Mouse (Mus musculus) left cerebral cortex, adult 11 months (tissue): Measurements from ENCODE around the gene Pik3r5.

Source experiments
- DNase-seq: peaks from one replicate; pipeline ENCODE4 v3.0.0; 2022; ENCODE audit warnings: low spot score

Gene Pik3r5

DNA sequence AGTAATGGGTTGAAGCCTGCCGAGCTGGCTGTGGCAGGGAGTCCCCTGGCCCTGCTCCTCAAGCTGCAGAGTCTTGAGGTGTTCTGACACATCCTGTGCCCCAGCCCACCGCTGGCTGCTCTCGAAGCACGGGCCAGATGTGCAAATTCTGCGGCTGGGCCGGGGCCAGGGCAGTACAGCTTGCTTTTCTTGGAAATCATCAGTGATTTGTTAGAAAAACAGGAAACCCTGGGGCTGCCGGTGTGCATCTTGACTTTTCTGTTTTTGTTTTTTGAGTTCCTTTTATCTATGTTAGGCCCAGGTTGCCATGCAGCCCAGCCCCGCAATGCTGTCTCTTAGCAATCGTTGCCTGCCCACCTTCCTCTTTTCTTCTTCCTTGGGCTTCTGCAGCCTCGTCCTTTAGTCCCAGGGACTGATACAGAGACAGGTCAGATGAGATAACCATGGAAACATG lies 19.4 kb downstream of the Pik3r5 start:
- no peak for DNase-seq

DNA sequence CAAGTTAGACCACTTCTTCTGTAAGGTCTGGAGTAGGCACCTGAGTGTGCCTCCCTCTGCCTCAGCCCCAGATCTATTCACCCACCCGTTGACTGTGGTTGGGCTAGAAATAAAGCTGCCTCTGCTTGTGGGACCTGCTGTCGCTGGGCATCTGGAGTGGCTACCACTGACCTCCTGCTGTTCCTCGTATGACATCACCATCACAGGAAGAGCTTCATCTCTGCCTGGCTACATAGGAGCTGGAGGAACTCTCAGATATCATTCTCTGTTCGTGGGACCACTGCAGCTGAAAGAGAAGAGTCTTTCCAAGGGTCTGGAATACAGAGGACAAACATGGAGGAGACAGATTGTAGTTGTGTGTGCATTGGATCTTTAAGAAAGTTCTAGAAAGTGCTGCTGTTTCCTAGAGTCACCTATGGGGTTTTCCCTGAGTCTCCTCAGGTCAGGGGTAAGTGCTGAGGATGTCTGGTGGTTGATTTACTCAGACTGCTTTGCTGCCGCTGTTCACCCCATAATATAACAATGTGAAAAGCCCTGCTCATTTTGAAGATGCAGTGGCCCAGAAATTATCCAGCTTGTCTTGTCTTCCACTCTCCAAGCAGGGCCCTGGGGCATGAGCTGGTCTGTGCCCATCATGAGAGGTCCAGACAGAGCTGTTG lies 20.0 kb downstream of the Pik3r5 start:
- no peak for DNase-seq

DNA sequence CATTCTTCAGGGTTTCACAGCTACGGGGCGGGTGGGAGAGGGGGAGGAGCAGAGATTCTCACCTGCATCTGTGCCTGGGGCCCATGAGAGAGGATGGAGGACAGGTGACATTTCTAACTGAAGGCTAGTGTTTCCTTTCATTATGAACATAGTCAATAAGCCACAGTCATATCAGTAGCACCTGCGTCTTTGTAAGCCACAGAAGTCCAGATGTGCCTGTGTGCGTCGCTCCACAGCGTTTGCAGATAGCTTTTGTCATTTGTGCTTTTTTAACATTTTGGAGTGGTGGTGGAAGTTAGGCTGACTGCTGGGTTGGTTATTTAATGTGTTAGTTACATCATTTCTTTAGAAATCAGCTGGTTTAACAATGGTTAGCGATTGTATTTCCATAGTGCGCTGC lies 20.8 kb downstream of the Pik3r5 start:
- DNase-seq: no peak

DNA sequence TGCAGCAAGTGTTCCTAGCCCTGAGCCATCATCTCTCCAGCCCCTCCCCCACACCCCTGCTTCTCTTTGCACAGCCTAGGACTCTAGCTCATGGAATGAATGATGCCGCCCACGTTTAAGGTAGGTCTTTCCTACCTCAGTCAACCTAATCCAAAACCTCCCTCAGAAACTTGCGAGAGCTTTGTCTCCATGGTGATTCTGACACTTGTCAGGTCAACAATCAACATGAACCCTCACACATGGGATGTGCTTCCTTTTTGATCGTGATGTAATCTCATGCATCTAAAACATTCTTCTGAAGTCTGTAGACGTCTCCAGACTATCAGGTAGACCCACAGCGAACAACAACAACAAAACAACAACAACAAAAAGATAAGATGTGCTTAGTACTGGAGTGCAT lies 21.4 kb downstream of the Pik3r5 start:
- DNase-seq: no peak

DNA sequence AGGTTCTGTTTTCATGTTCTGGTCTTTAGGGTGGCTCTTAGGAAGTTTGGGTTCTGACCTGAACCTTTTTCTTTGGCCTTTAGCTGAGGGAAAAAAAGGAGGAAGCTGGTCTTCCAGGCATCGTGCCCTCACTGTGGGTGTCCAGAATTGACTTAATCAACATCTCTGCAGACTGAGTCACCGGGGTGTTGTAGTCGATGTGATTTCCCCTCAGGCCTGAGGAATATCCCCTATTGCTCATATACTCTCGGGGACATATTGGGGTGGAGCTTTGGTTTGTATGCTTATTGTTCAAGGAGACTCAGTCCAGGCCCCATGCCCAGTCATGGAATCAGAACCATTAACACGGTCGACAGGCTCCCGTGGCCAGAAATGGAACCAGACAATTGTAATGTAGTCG lies 26.2 kb downstream of the Pik3r5 start:
- DNase-seq: no peak

DNA sequence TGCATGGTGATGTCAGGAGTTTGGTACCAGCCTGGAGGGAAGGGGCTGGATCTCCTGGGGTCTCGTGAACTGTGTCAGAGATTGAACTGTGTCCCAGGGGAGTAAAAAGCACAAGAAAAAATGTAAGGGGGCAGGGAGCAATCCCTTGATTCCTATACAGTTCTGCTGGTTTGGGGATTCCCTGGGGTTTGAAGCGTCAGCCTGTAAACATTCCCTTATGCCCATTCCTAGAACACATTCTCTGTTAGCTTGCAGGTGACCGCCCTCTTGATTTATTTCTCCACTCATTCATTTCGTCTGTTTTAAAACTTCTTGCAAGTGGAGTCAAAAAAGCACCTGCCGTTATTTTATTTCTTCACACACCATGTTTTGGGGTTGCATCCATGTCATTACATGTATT lies 27.1 kb downstream of the Pik3r5 start:
- no peak for DNase-seq

DNA sequence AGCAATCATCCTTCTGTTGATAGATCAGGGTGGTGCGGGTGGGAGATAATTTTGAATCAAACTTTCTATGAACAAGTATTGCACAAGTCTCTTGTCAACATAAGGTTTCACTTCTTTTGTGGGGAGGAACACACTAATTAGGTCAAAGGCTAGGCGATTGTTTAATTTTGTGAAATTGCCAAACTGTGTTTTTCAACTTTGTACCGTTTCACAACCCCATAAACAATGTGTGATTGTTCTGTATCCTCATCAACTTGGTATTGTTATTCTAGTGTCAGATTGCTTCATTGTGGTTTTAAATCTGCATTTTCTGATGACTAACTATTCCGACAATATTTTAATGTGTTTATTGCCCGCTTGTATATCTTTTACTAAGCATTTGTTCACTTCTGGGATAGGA lies 27.6 kb downstream of the Pik3r5 start:
- DNase-seq: no peak

DNA sequence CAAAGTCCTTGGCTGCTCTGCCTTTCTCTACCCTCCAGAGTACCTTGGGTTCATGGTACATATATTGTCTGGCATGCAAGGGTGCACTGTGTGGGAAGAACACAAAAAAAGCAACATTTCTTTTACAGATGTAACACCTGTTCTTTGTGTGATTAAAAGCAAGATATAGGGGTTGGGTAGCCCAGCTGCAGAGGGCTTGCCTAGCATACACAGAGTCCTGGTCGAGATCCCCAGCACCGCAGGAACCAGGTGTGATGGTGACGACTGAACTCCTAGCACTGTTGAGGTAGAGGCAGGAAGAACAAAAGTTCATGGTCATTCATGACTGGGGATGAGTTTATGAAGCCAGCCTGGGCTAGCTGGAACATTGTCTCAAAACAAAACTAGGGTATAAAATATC lies 30.8 kb downstream of the Pik3r5 start:
- DNase-seq: no peak

DNA sequence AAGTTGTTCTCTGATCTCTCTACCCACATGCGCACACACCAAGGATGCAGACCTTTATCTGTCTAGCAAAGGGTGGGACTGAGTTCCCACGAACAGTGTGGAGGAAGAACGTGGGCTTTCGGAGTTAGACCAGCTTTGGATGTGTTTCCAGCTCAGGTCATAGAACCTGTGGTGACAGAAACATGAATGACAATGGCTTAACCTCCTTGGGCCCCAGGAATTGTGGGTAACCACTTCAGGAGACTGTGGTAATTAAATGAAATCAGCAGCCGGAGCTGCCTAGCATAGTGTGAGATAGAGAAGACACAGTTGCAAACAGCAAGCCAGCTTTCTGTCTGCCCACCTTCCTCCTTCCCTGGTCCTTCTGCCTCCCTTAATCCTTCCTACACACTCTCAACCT lies 32.3 kb downstream of the Pik3r5 start:
- DNase-seq: no peak

DNA sequence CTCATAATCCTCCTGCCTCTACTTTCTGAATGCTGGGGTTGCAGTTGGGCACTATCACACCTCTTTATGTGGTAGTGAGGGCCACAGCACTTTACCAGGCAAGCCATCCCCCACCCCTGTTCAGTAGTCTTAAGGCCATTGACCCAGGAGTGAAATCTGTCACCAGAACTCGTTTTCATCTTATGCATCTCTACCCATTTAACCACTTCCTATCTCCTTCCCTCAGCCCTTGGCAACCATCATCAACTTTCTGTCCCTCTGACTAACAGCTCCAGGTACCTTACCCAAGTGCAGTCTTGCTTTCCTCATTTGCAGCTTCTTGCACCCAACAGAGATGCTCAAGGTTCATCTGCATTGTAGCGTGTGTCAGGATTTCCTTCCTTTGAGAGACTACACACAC lies 33.2 kb downstream of the Pik3r5 start:
- DNase-seq: no peak

DNA sequence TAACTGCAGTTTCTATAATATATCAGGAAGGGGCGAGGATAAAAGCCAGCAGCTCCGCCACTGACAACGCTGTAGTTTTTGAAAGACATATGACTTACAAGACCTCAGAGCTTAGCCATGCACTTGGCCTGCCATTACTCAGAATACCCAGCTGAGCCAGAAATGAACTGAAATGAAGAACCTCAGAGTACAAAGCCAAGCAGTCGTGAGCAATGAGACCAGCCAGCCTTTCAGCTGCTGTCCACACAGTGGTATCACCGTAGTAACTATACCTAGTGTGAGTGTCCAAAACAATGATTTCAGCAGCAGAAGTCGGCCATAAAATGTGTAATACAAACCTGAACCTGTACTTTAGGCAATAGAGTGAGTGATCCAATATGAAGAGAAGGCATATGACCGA lies 35.5 kb downstream of the Pik3r5 start:
- DNase-seq: no peak

DNA sequence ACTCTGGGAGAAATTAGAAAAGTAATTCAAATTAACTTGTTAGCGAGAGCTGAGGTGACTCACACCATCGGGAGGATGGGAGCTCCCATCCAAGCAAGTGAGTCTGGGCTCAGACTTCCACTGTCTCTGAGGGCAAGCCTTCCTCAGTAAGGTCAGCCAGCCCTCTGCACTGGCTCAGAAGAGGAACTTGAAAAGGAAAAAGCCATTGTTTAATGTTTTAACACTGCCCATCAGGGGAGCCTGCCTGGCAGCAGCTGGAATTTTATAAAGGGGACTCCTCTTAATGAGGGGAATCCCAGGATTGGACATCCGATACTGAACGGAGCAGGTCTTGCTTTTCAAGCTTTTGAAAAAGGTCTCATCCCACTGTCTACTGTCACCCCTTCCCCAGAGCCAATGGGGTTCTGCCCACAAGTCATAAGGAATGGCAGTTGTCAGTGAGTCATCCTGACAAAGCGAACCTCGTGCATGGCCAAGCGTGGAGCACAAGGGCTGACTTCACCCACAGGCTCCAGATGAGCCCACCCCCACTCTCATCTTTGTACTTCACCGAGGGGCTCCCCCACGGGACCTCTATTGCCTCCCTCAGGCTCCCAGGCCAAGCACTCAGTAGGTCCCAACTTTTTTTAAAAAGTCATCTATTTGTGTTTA lies 36.2 kb downstream of the Pik3r5 start:
- no peak for DNase-seq

DNA sequence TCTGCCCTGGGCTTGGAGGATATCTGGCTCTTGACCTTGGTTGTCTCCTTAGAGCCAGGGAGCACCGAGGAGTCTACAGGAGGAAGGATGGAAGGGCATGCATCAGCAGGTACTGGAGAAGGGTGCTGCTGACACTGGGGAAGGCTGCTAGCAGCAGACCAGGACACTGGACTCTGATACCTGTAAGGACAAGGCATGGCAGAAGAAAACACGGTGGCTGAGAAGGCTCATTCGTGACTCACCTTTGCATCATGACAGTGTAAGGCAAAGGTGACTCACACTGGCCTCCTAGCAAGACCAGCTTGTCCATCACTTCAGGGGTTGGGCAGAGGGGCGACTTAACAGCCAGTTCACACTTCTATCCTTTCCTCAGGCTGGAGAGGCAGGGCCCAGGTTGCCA lies 37.0 kb downstream of the Pik3r5 start:
- DNase-seq: no peak

DNA sequence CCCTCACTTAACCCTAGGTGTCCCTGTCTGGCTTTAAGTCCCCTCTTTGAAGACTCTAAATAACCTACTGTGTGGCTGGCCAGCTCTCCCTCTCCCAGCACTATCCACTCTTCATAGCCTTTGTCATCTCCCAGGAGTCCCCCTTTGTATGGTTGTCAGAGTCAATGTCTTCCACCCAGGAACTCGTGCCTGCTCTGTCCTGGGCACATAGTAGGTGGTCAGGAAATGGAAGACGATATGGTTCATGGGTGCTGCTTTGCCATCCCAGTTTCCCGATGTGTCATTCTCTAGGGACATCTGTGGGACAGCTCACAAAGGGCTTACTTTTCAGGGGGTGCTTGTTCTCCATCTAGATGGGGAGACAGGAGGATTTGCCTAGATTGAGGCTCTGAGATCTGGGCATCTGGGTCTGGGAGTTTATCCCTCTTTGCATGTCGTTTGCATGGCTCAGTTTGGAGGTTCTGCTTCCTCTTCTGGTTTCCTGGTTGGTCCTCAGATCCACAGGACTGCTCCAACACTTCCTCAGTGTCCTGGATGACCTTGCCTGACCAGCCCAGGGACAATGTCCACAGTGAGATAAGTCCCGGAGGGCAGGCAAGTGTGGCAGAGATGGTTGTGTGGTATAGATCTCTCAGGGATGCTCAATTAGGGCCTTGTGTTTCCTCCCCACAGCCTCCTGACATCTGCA lies 40.4 kb downstream of the Pik3r5 start:
- no peak for DNase-seq

DNA sequence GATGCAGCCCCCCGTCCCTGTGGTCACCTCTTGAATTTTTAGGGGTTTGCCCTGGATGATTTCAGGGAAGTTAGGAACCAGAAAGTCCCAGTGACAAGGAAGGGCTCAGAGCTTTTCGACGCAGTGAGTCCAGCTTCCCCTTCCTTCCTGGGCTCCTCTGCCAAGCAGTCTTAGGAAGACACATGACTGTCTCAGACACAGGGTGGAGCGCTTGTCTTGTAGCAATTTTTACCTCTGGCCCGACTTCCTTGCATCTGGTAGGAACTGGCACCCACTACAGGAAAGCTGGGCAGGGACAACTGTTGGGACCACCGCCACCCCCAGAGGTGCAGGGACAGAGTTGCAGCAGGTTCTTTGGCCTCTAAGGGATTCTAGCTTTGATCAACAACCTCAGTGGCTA lies 42.7 kb downstream of the Pik3r5 start:
- DNase-seq: no peak

DNA sequence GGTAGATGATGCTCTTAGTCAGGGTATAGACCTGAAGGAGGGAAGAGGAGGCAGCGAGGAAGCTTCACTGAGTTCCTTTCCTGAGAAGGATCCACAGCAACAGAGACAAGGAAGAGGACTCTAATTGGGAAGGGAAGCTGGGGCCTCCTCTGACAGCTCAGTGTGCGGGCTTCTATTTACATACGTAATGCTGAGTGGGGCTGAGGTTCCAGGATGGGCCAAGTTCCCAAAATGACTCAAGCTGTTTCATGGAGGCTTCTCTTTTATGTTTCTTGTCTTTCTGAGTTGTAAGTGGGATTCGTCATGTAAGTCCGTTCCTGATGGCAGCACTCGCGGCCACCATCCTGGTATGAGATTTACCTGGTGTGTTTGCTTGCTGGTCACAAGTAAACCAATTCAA lies 43.8 kb downstream of the Pik3r5 start:
- no peak for DNase-seq

DNA sequence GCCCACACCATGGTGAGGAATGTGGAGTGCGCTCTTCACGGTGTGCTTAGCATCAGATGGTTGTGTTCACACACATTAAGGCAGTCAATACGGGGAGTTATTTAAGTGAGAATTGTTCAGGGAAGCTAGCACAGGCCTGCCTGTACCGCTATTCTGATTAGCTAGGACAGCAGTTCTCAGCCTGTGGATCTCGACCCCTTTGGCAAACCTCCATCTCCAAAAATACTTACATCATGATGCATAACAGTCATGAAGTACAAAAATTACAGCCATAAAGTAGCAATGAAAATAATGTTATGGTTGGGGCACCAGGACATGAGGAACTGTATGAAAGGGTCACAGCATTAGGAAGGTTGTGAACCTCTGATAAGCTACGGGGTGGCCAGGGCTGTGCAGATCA lies 45.7 kb downstream of the Pik3r5 start:
- no peak for DNase-seq

DNA sequence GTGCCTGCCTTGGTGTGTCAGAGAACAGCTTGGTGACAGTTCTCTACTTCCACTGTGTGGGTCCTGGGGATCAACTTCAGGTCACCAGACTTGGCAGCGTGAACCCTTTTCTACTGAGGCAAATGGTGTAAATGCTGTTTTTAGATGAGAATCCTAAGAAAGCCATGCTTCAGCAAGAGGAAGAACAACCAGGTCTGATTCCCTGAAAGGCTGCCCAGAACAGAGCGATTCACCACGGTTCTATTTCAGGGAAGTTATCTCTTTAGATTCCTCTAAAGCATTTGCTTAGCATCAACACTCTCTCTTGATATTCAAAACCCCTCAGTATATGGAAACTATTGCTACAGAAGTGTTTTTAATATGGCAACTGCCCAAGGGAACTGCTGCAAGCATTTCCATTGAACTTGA lies 46.7 kb downstream of the Pik3r5 start:
- DNase-seq: no peak

DNA sequence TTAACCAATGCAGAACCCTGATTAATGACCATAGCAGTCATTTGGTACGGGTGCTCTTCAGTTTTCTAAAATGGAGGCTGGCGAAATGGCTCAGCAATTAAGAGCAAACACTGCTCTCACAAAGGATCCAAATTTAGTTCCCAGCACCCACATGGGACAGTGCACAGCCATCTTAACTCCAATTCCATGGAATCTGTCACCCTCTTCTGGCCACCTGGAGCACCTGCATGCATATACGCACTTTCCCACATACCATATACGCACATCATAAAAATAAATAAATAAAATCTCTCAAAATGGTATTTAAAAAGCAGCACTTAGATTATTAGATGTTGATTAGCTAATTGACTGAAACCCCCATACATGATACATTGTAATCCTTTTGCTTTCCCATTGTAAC lies 48.7 kb downstream of the Pik3r5 start:
- DNase-seq: no peak

DNA sequence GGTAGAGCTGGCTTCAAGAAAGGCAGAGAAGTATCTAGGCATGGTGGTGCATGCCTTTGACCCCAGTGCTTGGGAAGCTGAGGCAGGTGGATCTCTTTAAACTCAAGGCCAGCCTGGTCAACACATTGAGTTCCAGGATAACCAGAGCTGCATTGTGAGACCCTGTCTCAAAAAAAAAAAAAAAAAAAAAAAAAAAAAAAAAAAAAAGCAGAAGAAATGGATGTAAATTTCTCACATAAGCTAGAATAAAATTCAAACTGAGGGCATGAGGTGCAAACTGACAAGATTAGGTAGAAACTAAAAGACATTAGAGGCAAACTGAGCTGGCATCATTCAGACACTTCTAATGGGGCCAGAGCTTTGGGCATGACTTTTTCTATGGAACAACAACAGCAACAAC lies 50.1 kb downstream of the Pik3r5 start:
- DNase-seq: no peak

DNA sequence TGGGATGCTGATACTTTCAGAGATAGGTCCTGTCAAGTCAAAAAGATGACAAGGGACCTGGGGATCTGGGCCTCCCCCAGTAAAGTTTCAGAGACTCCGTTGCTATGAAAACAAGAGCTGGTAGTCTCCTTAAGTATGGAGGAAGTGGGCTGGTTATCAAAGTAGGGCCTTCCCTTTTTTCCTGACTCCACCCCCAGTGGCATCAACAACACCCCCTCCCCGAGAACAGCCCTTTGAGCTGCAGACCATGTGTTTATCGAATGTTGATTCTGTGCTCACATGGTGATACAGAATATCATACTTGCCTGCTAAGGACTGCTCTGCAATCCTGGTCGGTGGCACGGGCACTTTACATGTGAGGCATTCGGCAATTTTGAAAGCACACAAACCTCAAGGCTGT lies 51.3 kb downstream of the Pik3r5 start:
- DNase-seq: no peak

DNA sequence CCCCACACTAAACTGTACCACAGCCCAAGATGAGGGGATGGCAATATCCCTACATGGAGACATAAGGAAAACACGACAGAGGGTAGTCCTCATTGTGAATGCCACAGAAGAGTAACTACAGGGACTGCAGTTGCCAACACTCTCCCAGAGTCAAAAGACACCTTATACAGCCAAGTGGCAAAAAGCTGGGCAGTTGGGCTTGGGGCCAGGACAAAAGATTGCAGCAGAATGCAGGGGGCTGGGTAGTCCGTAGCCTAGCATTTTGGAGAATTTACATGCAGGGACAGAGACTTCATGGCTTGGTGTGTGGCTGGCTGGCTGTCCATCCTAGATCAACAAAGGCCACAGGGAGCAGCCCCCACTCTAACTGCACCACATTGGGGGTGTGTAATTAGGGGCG lies 52.5 kb downstream of the Pik3r5 start:
- DNase-seq: no peak

DNA sequence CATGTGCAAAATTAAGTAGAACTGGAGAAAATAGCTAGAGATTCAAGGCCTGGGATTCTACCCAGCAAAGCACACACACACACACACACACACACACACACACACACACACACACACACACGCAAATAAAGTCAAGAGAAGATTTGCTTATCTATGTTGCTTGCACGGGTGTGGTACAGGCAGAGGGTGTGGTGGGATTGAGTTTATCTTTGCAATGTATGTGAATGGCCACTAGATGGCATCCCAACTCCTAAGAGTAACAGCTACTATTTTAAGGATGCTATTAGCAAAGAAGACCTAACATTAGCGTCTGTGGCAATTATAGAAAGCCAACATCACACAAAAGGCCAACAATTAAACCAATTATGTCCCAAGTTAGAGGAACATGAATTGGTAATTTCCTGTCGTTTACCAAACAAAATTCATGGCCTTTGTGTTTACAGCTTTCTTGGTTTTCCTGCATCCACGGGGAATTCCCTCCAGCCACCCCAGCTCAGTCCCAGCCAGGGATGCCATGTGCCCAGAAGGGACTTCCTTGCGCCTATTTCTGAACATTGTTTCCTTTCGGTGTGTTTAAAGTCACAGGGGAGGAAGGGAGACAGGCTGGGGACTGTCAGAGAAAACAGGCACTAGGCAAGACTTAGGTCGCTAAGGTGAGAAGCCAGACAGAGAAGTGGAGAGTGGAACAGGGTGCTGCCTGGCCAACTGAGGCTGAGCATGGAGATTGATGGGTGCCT lies 53.5 kb downstream of the Pik3r5 start:
- peak; percentile 42 for DNase-seq
